Mouse (Mus musculus) pancreas, adult 10 weeks (tissue): ENCODE results near the gene Ecpas. TPM values are rescaled to one million over a fixed set of nuclear protein-coding genes. Genes with fewer than 3 reads are reported as not detected.

Source experiments
- polyA plus RNA-seq: library from polyadenylated mRNA; stranded (reverse); fragments of 350-450 nt; fragmentation: Illumina TruSeq; extraction: RNeasy Lipid Tissue Mini Kit (QIAGEN cat#74804); gene quantifications from one replicate; pipeline ENCODE4 v1.2.3, GENCODE M21; 2015; ENCODE audit warnings: low read depth, low replicate concordance; ENCODE audit not compliant: insufficient read depth

The Ecpas gene
- polyA plus RNA-seq, result 13.8 TPM

DNA sequence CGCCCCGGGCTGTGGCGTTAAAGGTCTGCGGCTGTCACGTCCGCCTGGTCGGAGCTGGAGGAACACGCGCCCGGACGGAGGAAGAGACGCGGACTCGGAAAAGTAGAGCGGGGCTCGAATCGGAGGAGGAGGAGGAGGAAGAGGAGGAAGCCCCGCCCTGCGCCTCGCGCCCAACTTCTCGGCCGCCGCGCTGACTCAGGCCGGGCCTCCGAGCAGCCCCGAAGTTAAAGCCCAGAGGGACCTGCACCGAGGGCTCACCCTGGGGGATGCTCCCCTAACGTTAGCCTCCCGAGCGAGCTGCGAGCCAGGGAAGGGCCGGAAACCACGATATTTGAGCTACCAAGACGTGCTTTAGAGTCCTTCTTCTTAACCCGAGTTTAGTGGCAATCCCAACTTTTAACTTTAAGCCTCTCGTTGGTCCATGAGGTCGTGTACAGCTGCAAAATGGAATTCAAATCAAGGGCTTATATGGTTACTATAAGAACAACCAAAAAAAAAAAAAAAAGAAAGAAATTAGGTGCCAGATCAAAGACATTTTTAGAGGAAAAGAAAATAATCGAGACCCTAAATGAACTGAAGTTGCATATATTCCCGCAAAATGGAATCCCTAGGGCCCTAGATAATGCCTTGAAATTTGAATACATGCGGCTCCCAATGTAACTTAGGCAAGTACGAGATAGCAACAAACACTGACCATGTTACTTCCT is at the start of gene Ecpas:
Gene Ecpas, minus strand, starts transcription at position 121 of the 707 bp plus-strand sequence.

DNA sequence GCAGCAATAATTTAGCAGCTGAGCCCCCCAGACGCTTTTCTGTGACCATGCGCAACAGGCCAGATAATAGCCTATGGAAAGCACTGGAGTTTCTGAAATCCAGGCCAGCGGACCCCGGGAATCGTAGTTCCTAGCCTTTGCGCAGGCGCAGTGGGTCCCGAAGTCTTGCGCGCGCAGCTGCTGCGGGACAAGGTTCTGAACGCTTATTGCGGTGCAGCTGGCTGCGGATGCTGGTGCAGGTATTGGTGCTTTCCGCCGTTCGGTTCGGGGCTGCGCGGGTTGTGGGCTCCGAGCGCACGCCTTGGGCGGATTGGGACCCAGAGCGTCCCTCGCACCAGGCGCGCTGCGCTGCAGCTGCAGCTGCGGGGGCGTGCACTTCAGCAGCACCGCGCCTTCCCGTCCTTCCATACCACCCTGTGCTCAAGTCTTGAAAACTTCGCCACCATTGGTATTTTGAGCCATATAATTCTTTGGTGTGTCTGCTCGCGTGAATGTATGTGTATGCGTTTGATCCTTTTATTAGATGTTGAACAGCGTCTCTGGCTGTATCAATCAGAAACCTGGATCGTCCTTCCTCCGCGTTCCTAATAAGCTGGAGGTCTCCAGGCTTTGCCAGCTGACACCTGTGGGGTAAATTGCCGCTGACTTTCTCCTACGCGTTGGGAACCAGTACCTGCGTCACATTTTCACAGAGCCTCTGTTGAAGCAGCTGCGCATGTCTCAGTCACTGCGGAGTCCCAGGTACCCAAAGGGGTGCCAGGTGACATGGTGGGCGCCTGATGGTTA is 31.1 kb upstream of the Ecpas start, which contains the start of gene Zkscan16:
Gene Zkscan16, plus strand, starts transcription at position 209 of the 786 bp plus-strand sequence.

GRCm38 (mm10) chr4:58787616-58788015 is 124.9 kb downstream of the Ecpas start, which contains the start of gene Olfr267:
Gene Olfr267 (minus strand): TSS chr4:58787716.

Other genes starting within 250 kb of the Ecpas start
- gene Olfr267, start 125.0 kb downstream of the Ecpas start, polyA plus RNA-seq, result not detected
- 0.66 TPM for gene Zkscan16, start 30.9 kb upstream of the Ecpas start, polyA plus RNA-seq
- 2.6 TPM for gene Ptgr1, start 74.4 kb upstream of the Ecpas start, polyA plus RNA-seq
- 2.2 TPM for gene Dnajc25, start 82.3 kb upstream of the Ecpas start, polyA plus RNA-seq
- gene Gm20503, start 90.5 kb upstream of the Ecpas start, polyA plus RNA-seq, result not detected
- 7.0 TPM for gene Gng10, start 122.3 kb upstream of the Ecpas start, polyA plus RNA-seq
- not detected for gene AI481877, start 226.2 kb upstream of the Ecpas start, polyA plus RNA-seq